Mouse (Mus musculus): Measurements from ENCODE around the gene Cdh18.

Cdh18 gene

DNA sequence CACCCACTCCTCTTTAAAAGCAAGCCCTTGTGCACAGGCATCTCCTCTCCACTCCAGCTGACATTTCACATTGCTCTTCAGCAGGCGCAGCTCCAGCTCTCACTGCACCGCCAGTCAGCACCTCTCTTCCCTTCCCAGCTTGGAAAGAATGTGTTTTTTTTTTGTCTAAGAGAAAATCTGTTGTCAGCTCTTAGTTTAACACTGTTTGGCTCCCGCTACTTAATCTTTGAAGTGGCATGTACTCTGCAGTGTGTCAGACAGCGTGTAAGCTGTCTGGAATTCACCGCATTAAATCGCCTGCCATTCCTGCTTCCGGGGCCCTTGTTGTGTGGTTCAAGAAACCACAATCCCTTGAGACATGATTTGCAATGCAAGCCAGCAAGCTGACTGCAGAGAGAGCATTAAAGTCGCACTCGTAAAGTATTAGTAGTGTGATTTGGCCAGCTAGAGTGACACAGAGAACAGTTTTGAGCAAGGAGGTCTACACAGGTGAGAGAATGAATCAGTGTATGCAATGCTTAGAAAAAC lies 903.3 kb downstream of the Cdh18 start:
- no peak for DNase-seq (ENCODE audit: low spot score in 2 of 2)

DNA sequence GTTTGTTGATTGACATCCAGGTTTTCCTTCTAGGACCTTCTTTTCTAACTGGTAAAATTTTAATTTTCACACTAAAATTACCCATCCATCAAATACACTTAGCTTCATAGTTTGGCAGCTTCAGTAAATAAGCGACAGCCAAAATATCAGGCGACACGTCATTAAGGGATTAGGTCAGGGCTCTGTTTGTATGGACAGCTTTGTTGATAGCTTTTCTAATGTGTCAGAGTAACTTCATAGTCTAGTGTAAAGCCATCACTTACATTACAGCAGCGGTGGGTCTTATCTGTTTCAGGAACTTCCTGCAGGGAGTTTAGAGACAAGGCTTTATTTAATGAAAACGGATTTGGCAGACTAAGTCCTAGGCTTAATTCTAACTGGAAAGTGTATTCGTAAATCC lies 904.5 kb downstream of the Cdh18 start:
- DNase-seq (ENCODE audit: low spot score in 2 of 2): no peak

- DNase-seq (ENCODE audit: low spot score in 2 of 2): no peak
These were observed 906.5 kb downstream of the Cdh18 start for GRCm38 (mm10) chr15:23455344-23455743.

- no peak for DNase-seq (ENCODE audit: low spot score in 2 of 2)
These were observed 908.6 kb downstream of the Cdh18 start for GRCm38 (mm10) chr15:23457401-23457800.

- DNase-seq (ENCODE audit: low spot score in 2 of 2): no peak
These were observed 922.0 kb downstream of the Cdh18 start for GRCm38 (mm10) chr15:23470527-23471475.

GRCm38 (mm10) chr15:23486306-23486705 lies 937.5 kb downstream of the Cdh18 start:
- DNase-seq (ENCODE audit: low spot score in 2 of 2): no peak

DNA sequence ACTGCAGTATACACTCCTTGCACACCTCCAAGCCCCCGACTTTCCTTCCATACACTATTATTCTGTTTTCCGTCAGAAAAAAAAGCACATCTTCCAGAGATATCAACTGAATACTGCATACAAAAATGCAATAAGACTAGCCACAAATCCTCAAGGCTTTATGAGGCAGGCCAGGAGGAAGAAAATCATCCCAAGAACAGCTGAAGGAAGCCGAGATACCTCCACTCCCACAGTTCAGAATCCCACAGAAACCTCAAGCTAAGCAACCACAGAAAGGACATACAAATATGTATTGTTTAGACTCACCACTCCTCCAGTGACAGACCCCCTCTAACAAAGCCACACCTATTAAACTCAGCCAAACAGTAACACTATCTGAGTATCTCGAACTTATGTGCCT lies 957.7 kb downstream of the Cdh18 start:
- DNase-seq (ENCODE audit: low spot score in 2 of 2): no peak

DNA sequence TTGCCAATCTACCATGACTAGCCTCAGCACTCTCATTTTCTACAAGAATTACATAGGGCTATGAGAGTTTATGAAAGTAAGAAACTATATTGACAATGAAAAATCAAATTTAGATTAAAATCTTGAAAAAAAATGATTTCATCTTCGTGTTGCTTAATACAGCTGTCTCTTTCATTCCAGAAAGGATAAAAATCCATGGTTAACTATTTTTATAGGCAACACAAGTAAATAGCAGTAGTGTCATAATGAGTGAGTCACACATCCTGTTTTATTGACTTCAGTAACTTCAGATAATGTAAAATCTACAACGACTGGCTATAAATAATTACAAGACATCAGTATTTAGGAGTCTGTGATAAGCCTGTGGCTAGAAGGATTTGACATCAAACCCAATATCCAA lies 960.9 kb downstream of the Cdh18 start:
- DNase-seq (ENCODE audit: low spot score in 2 of 2): no peak

DNA sequence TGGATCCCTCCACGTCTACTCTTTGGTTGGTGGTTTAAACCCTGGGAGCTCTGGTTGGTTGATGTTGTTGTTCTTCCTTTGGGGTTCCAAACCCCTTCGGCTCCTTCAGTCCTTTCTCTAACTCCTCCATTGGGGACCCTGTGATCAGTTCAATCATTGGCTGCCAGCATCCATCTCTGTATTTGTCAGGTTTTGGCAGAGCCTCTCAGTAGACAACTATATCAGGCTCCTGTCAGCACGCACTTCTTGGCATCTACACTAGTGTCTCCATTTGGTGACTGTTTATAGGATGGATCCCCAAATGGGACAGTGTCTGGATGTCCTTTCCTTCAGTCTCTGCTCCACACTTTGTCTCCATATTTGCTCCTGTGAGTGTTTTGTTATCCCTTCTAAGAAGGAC lies 967.0 kb downstream of the Cdh18 start:
- DNase-seq (ENCODE audit: low spot score in 2 of 2): no peak

- DNase-seq (ENCODE audit: low spot score in 2 of 2): no peak
These were observed 969.3 kb downstream of the Cdh18 start for GRCm38 (mm10) chr15:23518079-23518478.
